Mouse (Mus musculus) intestine, embryonic 16.5 days (tissue): ENCODE results near the gene Svs6. TPM values are rescaled to one million over a fixed set of nuclear protein-coding genes. Genes with fewer than 3 reads are reported as not detected.

Experiments used
- ATAC-seq: fragments of 200-750 bp; cut with Nextera tagmentation; 2 replicates; pipeline ENCODE4 v1.8.0; 2017; ENCODE audit warnings: moderate TSS enrichment, moderate library complexity
- H3K27ac ChIP-seq: fragments of 300-500 bp; sonication (generic); 2 replicates; pipeline ENCODE4 v1.5.1; 2014; ENCODE audit warnings: mild to moderate bottlenecking, low read length
- H3K27me3 ChIP-seq: fragments of 300-500 bp; sonication (generic); replicated peaks from 2 replicates; pipeline ENCODE4 v1.6.1; 2014; ENCODE audit warnings: low read length, control low read depth, mixed read lengths; ENCODE audit not compliant: control insufficient read depth, insufficient read depth
- H3K36me3 ChIP-seq: fragments of 300-500 bp; sonication (generic); 2 replicates; pipeline ENCODE4 v1.6.1; 2014; ENCODE audit warnings: low read length, control low read depth; ENCODE audit not compliant: control insufficient read depth, insufficient read depth
- H3K4me1 ChIP-seq: fragments of 300-500 bp; sonication (generic); 2 replicates; pipeline ENCODE4 v1.6.1; 2014; ENCODE audit warnings: low read length, control low read depth, mixed read lengths; ENCODE audit not compliant: control insufficient read depth, insufficient read depth
- H3K4me2 ChIP-seq: fragments of 300-500 bp; sonication (generic); 2 replicates; pipeline ENCODE4 v1.6.1; 2014; ENCODE audit warnings: low read depth, low read length, control low read depth
- H3K4me3 ChIP-seq: fragments of 300-500 bp; sonication (generic); 2 replicates; pipeline ENCODE4 v1.5.1; 2014; ENCODE audit warnings: mild to moderate bottlenecking, low read length
- H3K9ac ChIP-seq: fragments of 300-500 bp; sonication (generic); 2 replicates; pipeline ENCODE4 v1.6.1; 2014; ENCODE audit warnings: low read depth, low read length
- H3K9me3 ChIP-seq: fragments of 300-500 bp; sonication (generic); 2 replicates; pipeline ENCODE4 v1.6.1; 2016; ENCODE audit warnings: low read length, control low read depth; ENCODE audit not compliant: control insufficient read depth
- WGBS: fragments of 180-500 bp; shearing (Covaris S2); extraction: QIAGEN DNeasy Blood & Tissue Kit; methylation state at CpG from one replicate; pipeline ENCODE4 v1.1.7; 2014; 5-methylcytosine and 5-hydroxymethylcytosine counted together
- polyA plus RNA-seq: library from polyadenylated mRNA; unstranded; fragments of >200 nt; fragmentation: Nextera tagmentation; extraction: Ambion mirVana; gene quantifications from 2 replicates; pipeline ENCODE4 v1.2.1, GENCODE M21; 2015

The Svs6 gene
- polyA plus RNA-seq, 1 experiment from 2014 or later = not detected

GRCm38 (mm10) chr2:164352697-164353096 is 36.1 kb downstream of the Svs6 start:
- H3K9me3 ChIP-seq = no peaks in the 10 kb centered on the region
- 86% methylated on average over 3 of the region's 3 CpGs for WGBS
- no peaks in the 10 kb centered on the region for H3K4me1 ChIP-seq
- no peaks in the 10 kb centered on the region for H3K36me3 ChIP-seq
- H3K27ac ChIP-seq = no peak overlapping the region
- no peaks in the 10 kb centered on the region for H3K27me3 ChIP-seq
- ATAC-seq = no peak
- no peak overlapping the region for H3K9ac ChIP-seq
- no peak overlapping the region for H3K4me2 ChIP-seq
- no peak overlapping the region for H3K4me3 ChIP-seq

DNA sequence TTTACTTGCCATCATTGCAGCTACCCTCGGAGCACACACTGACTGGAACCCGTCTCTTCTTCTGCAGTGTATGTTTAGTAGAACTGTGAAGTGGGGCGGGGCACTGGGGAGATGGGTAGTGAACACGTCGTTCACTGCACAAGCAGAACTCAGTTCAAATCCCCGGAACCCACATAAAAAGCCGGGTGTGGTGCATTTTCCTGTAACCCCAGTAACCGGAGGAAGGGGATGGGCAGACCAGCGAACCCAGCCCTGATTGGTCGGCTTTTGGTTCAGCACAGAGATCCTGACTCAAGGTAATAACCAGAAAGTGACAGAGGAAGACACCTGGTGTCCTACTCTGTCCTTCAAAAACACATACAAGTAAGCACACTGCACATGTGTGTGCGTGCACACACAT is 36.8 kb downstream of the Svs6 start:
- Histone ChIP-seq H3K4me2 (no peak overlapping the region), H3K36me3 (no peaks in the 10 kb centered on the region), H3K4me3 (no peak overlapping the region), H3K27me3 (no peaks in the 10 kb centered on the region), H3K9ac (no peak overlapping the region), H3K27ac (no peak overlapping the region), H3K4me1 (no peaks in the 10 kb centered on the region), H3K9me3 (no peaks in the 10 kb centered on the region)
- WGBS = 85% methylated on average over 11 of the region's 11 CpGs
- ATAC-seq = no peak

DNA sequence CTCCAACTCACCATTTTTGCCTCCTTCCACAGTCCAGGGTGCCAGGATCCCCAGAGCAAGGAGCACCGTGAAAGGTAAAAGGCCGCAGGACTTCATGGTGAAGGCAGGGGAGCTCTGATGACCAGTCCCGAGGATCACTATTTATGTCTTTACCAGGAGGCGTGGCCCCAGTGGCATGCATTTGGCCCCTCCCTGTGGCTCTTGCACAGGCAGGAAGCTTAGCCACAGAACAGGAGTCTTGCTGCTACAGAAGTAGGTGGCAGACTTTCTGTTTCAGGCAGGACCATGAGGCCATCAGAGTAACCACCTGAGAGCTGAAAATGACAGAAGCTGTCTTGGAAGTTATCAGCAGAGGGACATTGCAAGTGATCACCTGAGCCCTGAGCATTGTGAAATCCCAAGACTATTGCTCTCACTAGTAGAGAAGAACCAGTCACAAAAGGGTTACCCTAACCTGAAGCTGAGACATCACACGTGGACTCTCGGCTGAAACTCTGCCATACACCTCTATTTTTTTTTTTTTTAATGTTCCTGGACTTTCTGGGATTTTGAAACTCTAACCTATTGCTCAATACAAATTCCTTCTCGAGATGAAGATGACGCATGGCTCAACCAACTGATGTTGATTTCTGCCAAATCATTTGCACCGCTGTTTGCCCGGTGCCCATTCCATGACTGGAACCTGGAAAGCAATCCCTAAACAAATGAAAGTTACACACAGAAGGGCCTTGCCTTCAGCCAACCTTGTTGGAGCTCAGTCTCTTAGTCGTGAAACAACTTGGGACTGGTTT is 39.8 kb downstream of the Svs6 start:
- H3K27ac ChIP-seq = no peak overlapping the region
- H3K9ac ChIP-seq = no peak overlapping the region
- H3K4me2 ChIP-seq = no peak overlapping the region
- WGBS = 71% methylated on average over 11 of the region's 11 CpGs
- H3K9me3 ChIP-seq = no peaks in the 10 kb centered on the region
- no peaks in the 10 kb centered on the region for H3K36me3 ChIP-seq
- H3K4me3 ChIP-seq = no peak overlapping the region
- H3K4me1 ChIP-seq = no peaks in the 10 kb centered on the region
- ATAC-seq = no peak
- H3K27me3 ChIP-seq = 0 out of 2 replicates have a peak, but pooled peaks cover 2% of the 10 kb centered on the region

GRCm38 (mm10) chr2:164358373-164358772 is 41.8 kb downstream of the Svs6 start:
- WGBS = 84% methylated on average over 3 of the region's 3 CpGs
- Histone ChIP-seq H3K9me3 (no peaks in the 10 kb centered on the region), H3K4me3 (no peak overlapping the region), H3K4me1 (no peaks in the 10 kb centered on the region), H3K36me3 (no peaks in the 10 kb centered on the region), H3K27me3 (0 out of 2 replicates have a peak, but pooled peaks cover 3% of the 10 kb centered on the region), H3K4me2 (no peak overlapping the region), H3K27ac (no peak overlapping the region), H3K9ac (no peak overlapping the region)
- no peak for ATAC-seq

GRCm38 (mm10) chr2:164359031-164359430 is 42.5 kb downstream of the Svs6 start:
- WGBS = 80% methylated on average over 5 of the region's 5 CpGs
- Histone ChIP-seq H3K27ac (no peak overlapping the region), H3K27me3 (0 out of 2 replicates have a peak, but pooled peaks cover 3% of the 10 kb centered on the region), H3K9ac (no peak overlapping the region), H3K4me3 (no peak overlapping the region), H3K9me3 (no peaks in the 10 kb centered on the region), H3K4me2 (no peak overlapping the region), H3K36me3 (no peaks in the 10 kb centered on the region), H3K4me1 (no peaks in the 10 kb centered on the region)
- ATAC-seq = no peak

DNA sequence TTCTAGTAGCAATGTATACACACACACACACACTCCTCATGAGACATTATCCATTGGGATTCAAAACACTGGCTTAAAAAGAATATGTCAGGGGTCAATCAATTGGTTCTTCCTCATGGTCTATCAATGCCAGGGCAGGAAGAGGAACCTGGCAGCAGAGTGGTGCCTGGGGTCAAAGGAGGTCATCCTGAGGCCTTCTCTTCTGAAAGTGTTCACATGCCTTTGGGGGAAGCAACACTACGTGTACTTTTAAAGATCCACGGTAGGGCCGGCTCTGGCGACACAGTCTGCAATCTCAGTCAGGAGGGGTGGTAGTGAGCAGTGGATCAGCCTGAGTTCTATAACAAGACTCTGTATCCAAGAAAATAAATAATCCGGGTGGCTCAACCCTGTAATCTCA is 43.1 kb downstream of the Svs6 start:
- Histone ChIP-seq H3K27ac (no peak overlapping the region), H3K4me2 (no peak overlapping the region), H3K36me3 (no peaks in the 10 kb centered on the region), H3K9me3 (no peaks in the 10 kb centered on the region), H3K27me3 (peaks cover 3% of the 10 kb centered on the region; the same call in 1 of the 2 replicates), H3K9ac (no peak overlapping the region), H3K4me1 (no peaks in the 10 kb centered on the region), H3K4me3 (no peak overlapping the region)
- ATAC-seq = no peak
- 80% methylated on average over 5 of the region's 5 CpGs for WGBS

GRCm38 (mm10) chr2:164360974-164361657 is 44.6 kb downstream of the Svs6 start:
- no peaks in the 10 kb centered on the region for H3K36me3 ChIP-seq
- H3K9ac ChIP-seq = no peak overlapping the region
- no peaks in the 10 kb centered on the region for H3K4me1 ChIP-seq
- 33% methylated on average over 13 of the region's 13 CpGs for WGBS
- no peaks in the 10 kb centered on the region for H3K9me3 ChIP-seq
- peaks cover 3% of the 10 kb centered on the region; the same call in 1 of the 2 replicates for H3K27me3 ChIP-seq
- ATAC-seq = no peak
- H3K27ac ChIP-seq = no peak overlapping the region
- H3K4me2 ChIP-seq = no peak overlapping the region
- H3K4me3 ChIP-seq = no peak overlapping the region

DNA sequence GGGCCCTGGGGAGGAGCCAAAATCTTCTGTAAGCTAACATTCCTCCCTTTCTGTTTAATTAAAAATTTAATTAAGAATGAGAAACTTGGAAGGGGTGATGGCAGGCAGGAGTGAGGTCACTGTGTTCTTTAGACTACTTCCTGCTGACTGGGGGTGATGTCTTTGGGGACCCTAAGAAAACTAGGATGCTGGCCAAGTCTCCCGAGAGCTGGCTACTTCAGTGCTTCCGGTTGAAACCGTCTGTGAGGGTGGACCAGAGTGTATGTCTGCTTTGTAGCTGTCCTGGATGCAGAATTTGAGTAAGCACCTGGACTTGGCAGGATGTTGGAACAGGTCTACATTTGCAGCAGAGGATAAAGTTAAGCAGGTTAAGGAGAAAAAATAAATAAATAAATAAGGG is 50.4 kb downstream of the Svs6 start:
- ATAC-seq = no peak

More for the DNA sequence above, 50.4 kb downstream of the Svs6 start:
- Histone ChIP-seq H3K9ac (no peak overlapping the region), H3K4me1 (no peaks in the 10 kb centered on the region), H3K27ac (no peak overlapping the region), H3K27me3 (no peaks in the 10 kb centered on the region; the same call in 1 of the 2 replicates), H3K4me3 (no peak overlapping the region), H3K9me3 (no peaks in the 10 kb centered on the region), H3K4me2 (no peak overlapping the region), H3K36me3 (no peaks in the 10 kb centered on the region)
- 63% methylated on average over 3 of the region's 3 CpGs for WGBS
